Mouse (Mus musculus): ENCODE data around the gene Syn2.

GRCm38 (mm10) chr6:115134501-115135331 lies at the start of gene Syn2:
- no peak for TF ChIP-seq USF1 (IDR thresholded peaks at IDR 0.05; ENCODE audit: low read depth)
- TF ChIP-seq CTCF (IDR thresholded peaks at IDR 0.05; ENCODE audit: control insufficient read depth, insufficient read depth, insufficient read length) = no peak
- TF ChIP-seq MYOD1 (IDR thresholded peaks at IDR 0.05; ENCODE audit: control insufficient read depth, insufficient read length, low read depth) = no peak
- no peak for TF ChIP-seq CEBPB (IDR thresholded peaks at IDR 0.05; ENCODE audit: low read depth)
- TF ChIP-seq MYOG (IDR thresholded peaks at IDR 0.05; ENCODE audit: control insufficient read depth, extremely low read depth, insufficient read length) = no peak
- TF ChIP-seq MAX (IDR thresholded peaks at IDR 0.05) = no peak

All from C2C12 (cell line).